Mouse (Mus musculus) G1E (cell line): ENCODE measurements around the gene Nefh.

Experiments
- CTCF ChIP-seq: IDR thresholded peaks from 2 replicates; pipeline ENCODE4 v1.5.1; 2012; ENCODE audit warnings: low read depth, low read length, inconsistent platforms, mixed read lengths
- GATA1 ChIP-seq: IDR thresholded peaks from 2 replicates; pipeline ENCODE4 v1.6.1; 2012; ENCODE audit warnings: borderline replicate concordance, low read length, inconsistent platforms, mixed read lengths
- GATA2 ChIP-seq: IDR thresholded peaks from 2 replicates; pipeline ENCODE4 v1.6.1; 2012; ENCODE audit warnings: low read depth, low read length, inconsistent platforms, borderline replicate concordance
- POLR2AphosphoS5 ChIP-seq: IDR thresholded peaks from 2 replicates; pipeline ENCODE4 v1.6.1; 2012; ENCODE audit warnings: low read depth, low read length, inconsistent platforms; ENCODE audit not compliant: insufficient replicate concordance
- TAL1 ChIP-seq: conservative IDR thresholded peaks from 2 replicates; pipeline ENCODE4 v1.6.1; 2012; ENCODE audit warnings: low read depth, low read length, inconsistent platforms, mixed read lengths

- peak; percentile 40; the same call in 1 of the 2 replicates for TF ChIP-seq CTCF
- TF ChIP-seq GATA2: no peak
- no peak for TF ChIP-seq GATA1
- no peak for TF ChIP-seq TAL1
- TF ChIP-seq POLR2AphosphoS5: no peak
These were observed 47.4 kb downstream of the Nefh start for GRCm38 (mm10) chr11:4900437-4900836.
